Mouse (Mus musculus) megakaryocyte, embryonic 14.5 days (primary cell): Measurements from ENCODE around the gene Hist1h2bh. TPM values are rescaled to one million over a fixed set of nuclear protein-coding genes. Genes with fewer than 3 reads are reported as not detected.
"Not testable (repeated sequence)": the region's sequence is repeated elsewhere in the genome, so short reads cannot be mapped to it uniquely, and the experiment has no call there.

Experiments used
- H3K27me3 ChIP-seq: replicated peaks from 2 replicates; pipeline ENCODE3; 2012; ENCODE audit warnings: inconsistent platforms
- H3K36me3 ChIP-seq: replicated peaks from 2 replicates; pipeline ENCODE3; 2012; ENCODE audit warnings: low read length, inconsistent platforms, mixed read lengths
- H3K4me1 ChIP-seq: 2 replicates; pipeline ENCODE4 v1.6.1; 2012; ENCODE audit warnings: inconsistent platforms
- H3K4me3 ChIP-seq: replicated peaks from 2 replicates; pipeline ENCODE3; 2012; ENCODE audit warnings: moderate library complexity, mild to moderate bottlenecking, inconsistent platforms
- H3K9me3 ChIP-seq: 2 replicates; pipeline ENCODE4 v1.6.1; 2012; ENCODE audit warnings: inconsistent platforms
- FLI1 ChIP-seq: IDR thresholded peaks from 2 replicates; pipeline ENCODE4 v1.6.1; 2012; ENCODE audit warnings: low read length, inconsistent platforms, mixed read lengths
- GATA1 ChIP-seq: IDR thresholded peaks from 3 replicates; pipeline ENCODE4 v1.6.1; 2012; ENCODE audit warnings: mixed read lengths, low read length, inconsistent platforms, borderline replicate concordance
- polyA plus RNA-seq: library from polyadenylated mRNA; stranded (reverse); fragments of >175 nt; gene quantifications from 2 replicates; pipeline ENCODE4 v1.2.3, GENCODE M21; 2012; ENCODE audit warnings: low replicate concordance; ENCODE audit not compliant: insufficient read depth

The Hist1h2bh gene
- polyA plus RNA-seq, 1 experiment, result 1.4 TPM

GRCm38 (mm10) chr13:23556906-23557305 is 13.7 kb upstream of the Hist1h2bh start:
- H3K4me3 ChIP-seq, result peak overlapping the region; percentile 80
- TF ChIP-seq FLI1 (no peak), GATA1 (no peak)

GRCm38 (mm10) chr13:23555839-23556416 is 12.7 kb upstream of the Hist1h2bh start:
- no peaks in the 10 kb centered on the region for H3K9me3 ChIP-seq
- TF ChIP-seq FLI1, result no peak
- TF ChIP-seq GATA1, result no peak
- H3K36me3 ChIP-seq, result no peaks in the 10 kb centered on the region
- peak overlapping the region; percentile 90 for H3K4me3 ChIP-seq
- H3K4me1 ChIP-seq, result peaks cover 53% of the 10 kb centered on the region
- H3K27me3 ChIP-seq, result no peaks in the 10 kb centered on the region

More at GRCm38 (mm10) chr13:23556906-23557305, 13.7 kb upstream of the Hist1h2bh start:
- Histone ChIP-seq H3K4me1 (peaks cover 45% of the 10 kb centered on the region), H3K27me3 (no peaks in the 10 kb centered on the region), H3K9me3 (no peaks in the 10 kb centered on the region), H3K36me3 (no peaks in the 10 kb centered on the region)

- Histone ChIP-seq H3K27me3 (no peaks in the 10 kb centered on the region), H3K36me3 (no peaks in the 10 kb centered on the region), H3K4me1 (peaks cover 61% of the 10 kb centered on the region), H3K4me3 (peak overlapping the region; percentile 90), H3K9me3 (no peaks in the 10 kb centered on the region)
- TF ChIP-seq GATA1, result no peak
- TF ChIP-seq FLI1, result no peak
Observed at GRCm38 (mm10) chr13:23554925-23555838, 12.0 kb upstream of the Hist1h2bh start.

- Histone ChIP-seq H3K4me3 (peak overlapping the region; percentile 90), H3K27me3 (no peaks in the 10 kb centered on the region), H3K9me3 (no peaks in the 10 kb centered on the region), H3K36me3 (no peaks in the 10 kb centered on the region), H3K4me1 (peaks cover 66% of the 10 kb centered on the region)
- TF ChIP-seq FLI1 (no peak), GATA1 (no peak)
Observed at GRCm38 (mm10) chr13:23554393-23554792, 11.2 kb upstream of the Hist1h2bh start.

GRCm38 (mm10) chr13:23552962-23553361 is 9.8 kb upstream of the Hist1h2bh start, which contains the start of gene Hist1h1d:
Gene Hist1h1d (plus strand): TSS chr13:23553262.
- TF ChIP-seq FLI1, result no peak
- no peak for TF ChIP-seq GATA1
- no peaks in the 10 kb centered on the region for H3K27me3 ChIP-seq
- H3K36me3 ChIP-seq, result no peaks in the 10 kb centered on the region
- no peaks in the 10 kb centered on the region for H3K9me3 ChIP-seq
- H3K4me3 ChIP-seq, result peak within 1 kb of the TSS; percentile 15
- H3K4me1 ChIP-seq, result peaks cover 72% of the 10 kb centered on the region

GRCm38 (mm10) chr13:23551931-23552914 is 9.0 kb upstream of the Hist1h2bh start:
- no peak for TF ChIP-seq FLI1
- no peak for TF ChIP-seq GATA1
- peak overlapping the region; percentile 87 for H3K4me3 ChIP-seq
- H3K4me1 ChIP-seq, result peaks cover 68% of the 10 kb centered on the region

GRCm38 (mm10) chr13:23551146-23551834 is 8.1 kb upstream of the Hist1h2bh start, which contains the start of gene Hist1h4f:
Gene Hist1h4f (minus strand): TSS chr13:23551648.
- Histone ChIP-seq H3K4me1 (peaks cover 67% of the 10 kb centered on the region), H3K4me3 (peak within 1 kb of the TSS; percentile 87)
- not testable (repeated sequence) for H3K9me3 ChIP-seq, H3K27me3 ChIP-seq, H3K36me3 ChIP-seq

More at GRCm38 (mm10) chr13:23551931-23552914, 9.0 kb upstream of the Hist1h2bh start:
- Histone ChIP-seq H3K9me3 (no peaks in the 10 kb centered on the region), H3K27me3 (no peaks in the 10 kb centered on the region), H3K36me3 (no peaks in the 10 kb centered on the region)

GRCm38 (mm10) chr13:23550761-23551145 is 7.6 kb upstream of the Hist1h2bh start:
- no peaks in the 10 kb centered on the region for H3K9me3 ChIP-seq
- H3K27me3 ChIP-seq, result no peaks in the 10 kb centered on the region
- H3K4me3 ChIP-seq, result peak overlapping the region; percentile 87
- H3K36me3 ChIP-seq, result no peaks in the 10 kb centered on the region
- H3K4me1 ChIP-seq, result peaks cover 63% of the 10 kb centered on the region
- no peak for TF ChIP-seq GATA1
- no peak for TF ChIP-seq FLI1

- Histone ChIP-seq H3K4me1 (peaks cover 34% of the 10 kb centered on the region), H3K9me3 (no peaks in the 10 kb centered on the region), H3K27me3 (no peaks in the 10 kb centered on the region), H3K36me3 (no peaks in the 10 kb centered on the region), H3K4me3 (no peak overlapping the region)
- no peak for TF ChIP-seq GATA1
- TF ChIP-seq FLI1, result no peak
Observed at GRCm38 (mm10) chr13:23546694-23547093, 3.5 kb upstream of the Hist1h2bh start.

- not testable (repeated sequence) for H3K27me3 ChIP-seq, H3K36me3 ChIP-seq, H3K9me3 ChIP-seq
- peaks cover 24% of the 10 kb centered on the region; the same call in 1 of the 2 replicates for H3K4me1 ChIP-seq
- H3K4me3 ChIP-seq, result peak overlapping the region; percentile 75
Observed at GRCm38 (mm10) chr13:23544787-23545120, 1.6 kb upstream of the Hist1h2bh start.
